Mouse (Mus musculus): Measurements from ENCODE around the gene Limch1. TPM values are rescaled to one million over a fixed set of nuclear protein-coding genes. Genes with fewer than 3 reads are reported as not detected.

Limch1 gene
- polyA plus RNA-seq, 1 experiment from 2014 or later, result 22.2 TPM

GRCm38 (mm10) chr5:66822500-66823205 is 77.0 kb downstream of the Limch1 start:
- H3K36me3 ChIP-seq (ENCODE audit: control insufficient read depth, insufficient read depth), result no peaks in the 10 kb centered on the region
- 83% methylated on average over 6 of the region's 6 CpGs for WGBS
- no peak overlapping the region for H3K4me2 ChIP-seq (ENCODE audit: low read depth, low read length)
- no peak overlapping the region for H3K4me3 ChIP-seq (ENCODE audit: low read length)
- no peaks in the 10 kb centered on the region for H3K9me3 ChIP-seq (replicated peaks; ENCODE audit: control insufficient read depth, low read length)
- no peak overlapping the region for H3K9ac ChIP-seq (ENCODE audit: low read length)
- no peaks in the 10 kb centered on the region for H3K4me1 ChIP-seq (ENCODE audit: control insufficient read depth, insufficient read depth, low read length)
- no peak overlapping the region for H3K27ac ChIP-seq (ENCODE audit: low read length)
- no peaks in the 10 kb centered on the region for H3K27me3 ChIP-seq (ENCODE audit: control insufficient read depth, insufficient read depth, low read length)
- ATAC-seq (replicated peaks; ENCODE audit: extremely low read depth, insufficient read depth, low FRiP score), result no peak

GRCm38 (mm10) chr5:66825586-66825985 is 80.0 kb downstream of the Limch1 start:
- no peak overlapping the region for H3K27ac ChIP-seq (ENCODE audit: low read length)
- H3K4me1 ChIP-seq (ENCODE audit: control insufficient read depth, insufficient read depth, low read length), result no peaks in the 10 kb centered on the region
- no peaks in the 10 kb centered on the region for H3K9me3 ChIP-seq (replicated peaks; ENCODE audit: control insufficient read depth, low read length)
- no peak overlapping the region for H3K4me3 ChIP-seq (ENCODE audit: low read length)
- no peak overlapping the region for H3K9ac ChIP-seq (ENCODE audit: low read length)
- ATAC-seq (replicated peaks; ENCODE audit: extremely low read depth, insufficient read depth, low FRiP score), result no peak
- WGBS, result 74% methylated on average over 4 of the region's 4 CpGs
- H3K36me3 ChIP-seq (ENCODE audit: control insufficient read depth, insufficient read depth), result no peaks in the 10 kb centered on the region
- H3K27me3 ChIP-seq (ENCODE audit: control insufficient read depth, insufficient read depth, low read length), result no peaks in the 10 kb centered on the region
- no peak overlapping the region for H3K4me2 ChIP-seq (ENCODE audit: low read depth, low read length)

- ATAC-seq (replicated peaks; ENCODE audit: extremely low read depth, insufficient read depth, low FRiP score), result no peak
- Histone ChIP-seq H3K9ac (ENCODE audit: low read length) (no peak overlapping the region), H3K4me2 (ENCODE audit: low read depth, low read length) (no peak overlapping the region), H3K4me1 (ENCODE audit: control insufficient read depth, insufficient read depth, low read length) (no peaks in the 10 kb centered on the region), H3K9me3 (replicated peaks; ENCODE audit: control insufficient read depth, low read length) (no peaks in the 10 kb centered on the region), H3K27ac (ENCODE audit: low read length) (no peak overlapping the region), H3K4me3 (ENCODE audit: low read length) (no peak overlapping the region), H3K27me3 (ENCODE audit: control insufficient read depth, insufficient read depth, low read length) (no peaks in the 10 kb centered on the region), H3K36me3 (ENCODE audit: control insufficient read depth, insufficient read depth) (no peaks in the 10 kb centered on the region)
- 66% methylated on average over 8 of the region's 8 CpGs for WGBS
Observed at GRCm38 (mm10) chr5:66826844-66827243, 81.2 kb downstream of the Limch1 start.

GRCm38 (mm10) chr5:66829505-66829904 is 83.9 kb downstream of the Limch1 start:
- WGBS, result 79% methylated on average over 5 of the region's 5 CpGs
- Histone ChIP-seq H3K27me3 (ENCODE audit: control insufficient read depth, insufficient read depth, low read length) (0 out of 2 replicates have a peak, but pooled peaks cover under 1% of the 10 kb centered on the region), H3K4me1 (ENCODE audit: control insufficient read depth, insufficient read depth, low read length) (no peaks in the 10 kb centered on the region), H3K9ac (ENCODE audit: low read length) (no peak overlapping the region), H3K9me3 (replicated peaks; ENCODE audit: control insufficient read depth, low read length) (no peaks in the 10 kb centered on the region), H3K4me3 (ENCODE audit: low read length) (no peak overlapping the region), H3K36me3 (ENCODE audit: control insufficient read depth, insufficient read depth) (no peaks in the 10 kb centered on the region), H3K27ac (ENCODE audit: low read length) (no peak overlapping the region), H3K4me2 (ENCODE audit: low read depth, low read length) (no peak overlapping the region)
- ATAC-seq (replicated peaks; ENCODE audit: extremely low read depth, insufficient read depth, low FRiP score), result no peak

- H3K9me3 ChIP-seq (replicated peaks; ENCODE audit: control insufficient read depth, low read length), result no peaks in the 10 kb centered on the region
- H3K4me1 ChIP-seq (ENCODE audit: control insufficient read depth, insufficient read depth, low read length), result no peaks in the 10 kb centered on the region
- no peak overlapping the region for H3K4me2 ChIP-seq (ENCODE audit: low read depth, low read length)
- no peak overlapping the region for H3K9ac ChIP-seq (ENCODE audit: low read length)
- 0 out of 2 replicates have a peak, but pooled peaks cover 3% of the 10 kb centered on the region for H3K27me3 ChIP-seq (ENCODE audit: control insufficient read depth, insufficient read depth, low read length)
- 91% methylated on average over 10 of the region's 10 CpGs for WGBS
- no peaks in the 10 kb centered on the region for H3K36me3 ChIP-seq (ENCODE audit: control insufficient read depth, insufficient read depth)
- H3K27ac ChIP-seq (ENCODE audit: low read length), result no peak overlapping the region
- no peak for ATAC-seq (replicated peaks; ENCODE audit: extremely low read depth, insufficient read depth, low FRiP score)
- H3K4me3 ChIP-seq (ENCODE audit: low read length), result no peak overlapping the region
Observed at GRCm38 (mm10) chr5:66830206-66830605, 84.6 kb downstream of the Limch1 start.

GRCm38 (mm10) chr5:66834756-66835155 is 89.1 kb downstream of the Limch1 start:
- Histone ChIP-seq H3K27ac (ENCODE audit: low read length) (no peak overlapping the region), H3K9ac (ENCODE audit: low read length) (no peak overlapping the region), H3K4me3 (ENCODE audit: low read length) (no peak overlapping the region), H3K4me1 (ENCODE audit: control insufficient read depth, insufficient read depth, low read length) (no peaks in the 10 kb centered on the region), H3K36me3 (ENCODE audit: control insufficient read depth, insufficient read depth) (no peaks in the 10 kb centered on the region), H3K4me2 (ENCODE audit: low read depth, low read length) (no peak overlapping the region), H3K27me3 (ENCODE audit: control insufficient read depth, insufficient read depth, low read length) (0 out of 2 replicates have a peak, but pooled peaks cover 3% of the 10 kb centered on the region), H3K9me3 (replicated peaks; ENCODE audit: control insufficient read depth, low read length) (no peaks in the 10 kb centered on the region)
- no peak for ATAC-seq (replicated peaks; ENCODE audit: extremely low read depth, insufficient read depth, low FRiP score)
- WGBS, result 56% methylated on average over 6 of the region's 6 CpGs

GRCm38 (mm10) chr5:66836892-66837291 is 91.3 kb downstream of the Limch1 start:
- H3K36me3 ChIP-seq (ENCODE audit: control insufficient read depth, insufficient read depth), result no peaks in the 10 kb centered on the region
- no peak for ATAC-seq (replicated peaks; ENCODE audit: extremely low read depth, insufficient read depth, low FRiP score)
- WGBS, result 82% methylated on average over 4 of the region's 4 CpGs
- H3K4me2 ChIP-seq (ENCODE audit: low read depth, low read length), result no peak overlapping the region
- H3K9me3 ChIP-seq (replicated peaks; ENCODE audit: control insufficient read depth, low read length), result no peaks in the 10 kb centered on the region
- no peak overlapping the region for H3K27ac ChIP-seq (ENCODE audit: low read length)
- no peak overlapping the region for H3K4me3 ChIP-seq (ENCODE audit: low read length)
- 0 out of 2 replicates have a peak, but pooled peaks cover 3% of the 10 kb centered on the region for H3K27me3 ChIP-seq (ENCODE audit: control insufficient read depth, insufficient read depth, low read length)
- no peaks in the 10 kb centered on the region for H3K4me1 ChIP-seq (ENCODE audit: control insufficient read depth, insufficient read depth, low read length)
- no peak overlapping the region for H3K9ac ChIP-seq (ENCODE audit: low read length)

- 70% methylated on average over 2 of the region's 2 CpGs for WGBS
- H3K4me2 ChIP-seq (ENCODE audit: low read depth, low read length), result no peak overlapping the region
- no peaks in the 10 kb centered on the region for H3K36me3 ChIP-seq (ENCODE audit: control insufficient read depth, insufficient read depth)
- no peak overlapping the region for H3K9ac ChIP-seq (ENCODE audit: low read length)
- H3K27ac ChIP-seq (ENCODE audit: low read length), result no peak overlapping the region
- H3K4me3 ChIP-seq (ENCODE audit: low read length), result no peak overlapping the region
- no peaks in the 10 kb centered on the region for H3K27me3 ChIP-seq (ENCODE audit: control insufficient read depth, insufficient read depth, low read length)
- H3K4me1 ChIP-seq (ENCODE audit: control insufficient read depth, insufficient read depth, low read length), result no peaks in the 10 kb centered on the region; the same call in 1 of the 2 replicates
- no peaks in the 10 kb centered on the region for H3K9me3 ChIP-seq (replicated peaks; ENCODE audit: control insufficient read depth, low read length)
- no peak for ATAC-seq (replicated peaks; ENCODE audit: extremely low read depth, insufficient read depth, low FRiP score)
Observed at GRCm38 (mm10) chr5:66841971-66842370, 96.3 kb downstream of the Limch1 start.

- 82% methylated on average over 5 of the region's 5 CpGs for WGBS
- no peak for ATAC-seq (replicated peaks; ENCODE audit: extremely low read depth, insufficient read depth, low FRiP score)
- H3K4me2 ChIP-seq (ENCODE audit: low read depth, low read length), result no peak overlapping the region
Observed at GRCm38 (mm10) chr5:66842776-66843175, 97.1 kb downstream of the Limch1 start.

More at GRCm38 (mm10) chr5:66842776-66843175, 97.1 kb downstream of the Limch1 start:
- H3K27ac ChIP-seq (ENCODE audit: low read length), result no peak overlapping the region
- H3K36me3 ChIP-seq (ENCODE audit: control insufficient read depth, insufficient read depth), result no peaks in the 10 kb centered on the region
- H3K27me3 ChIP-seq (ENCODE audit: control insufficient read depth, insufficient read depth, low read length), result no peaks in the 10 kb centered on the region
- H3K4me1 ChIP-seq (ENCODE audit: control insufficient read depth, insufficient read depth, low read length), result no peaks in the 10 kb centered on the region; the same call in 1 of the 2 replicates
- no peak overlapping the region for H3K4me3 ChIP-seq (ENCODE audit: low read length)
- no peaks in the 10 kb centered on the region for H3K9me3 ChIP-seq (replicated peaks; ENCODE audit: control insufficient read depth, low read length)
- no peak overlapping the region for H3K9ac ChIP-seq (ENCODE audit: low read length)

All from heart, embryonic 16.5 days (tissue).